Mouse (Mus musculus) thymus, adult 2 months (tissue): ENCODE measurements around the gene Lrp4.

Experiments
- CTCF ChIP-seq: fragments of 200-500 bp; IDR thresholded peaks from 2 replicates; pipeline ENCODE4 v1.5.1; 2012; ENCODE audit warnings: mild to moderate bottlenecking, control low read depth, low read length, moderate library complexity, borderline replicate concordance; ENCODE audit not compliant: control insufficient read depth, poor library complexity, insufficient read depth; ENCODE audit errors: extremely low read depth
- POLR2A ChIP-seq: fragments of 200-500 bp; IDR thresholded peaks from 2 replicates; pipeline ENCODE4 v1.6.1; 2012; ENCODE audit warnings: mild to moderate bottlenecking, low read length, control low read depth, moderate library complexity; ENCODE audit not compliant: control insufficient read depth, poor library complexity, insufficient read depth; ENCODE audit errors: extremely low read depth

GRCm38 (mm10) chr2:91457259-91457655 is at the start of gene Lrp4:
- TF ChIP-seq CTCF (no peak), POLR2A (no peak)
